Mouse (Mus musculus): ENCODE data around the gene Slc16a4. TPM values are rescaled to one million over a fixed set of nuclear protein-coding genes. Genes with fewer than 3 reads are reported as not detected.
"Not testable (repeated sequence)": the region's sequence is repeated elsewhere in the genome, so short reads cannot be mapped to it uniquely, and the experiment has no call there.

Slc16a4 gene
- total RNA-seq, 1 experiment from 2014 or later = not detected

GRCm38 (mm10) chr3:107278479-107279269 is 12.4 kb upstream of the Slc16a4 start, which contains the start of gene Lamtor5:
Gene Lamtor5 (plus strand): TSS chr3:107278858.
- peak; percentile 86 to 91 for ATAC-seq (replicated peaks in 1 of 2; ENCODE audit: insufficient read depth in 1 of 2, low FRiP score in 2 of 2, low TSS enrichment in 1 of 2, low read depth in 1 of 2, poor library complexity in 2 of 2, severe bottlenecking in 2 of 2)

- no peak for ATAC-seq (replicated peaks in 1 of 2; ENCODE audit: insufficient read depth in 1 of 2, low FRiP score in 2 of 2, low TSS enrichment in 1 of 2, low read depth in 1 of 2, poor library complexity in 2 of 2, severe bottlenecking in 2 of 2)
Measured at GRCm38 (mm10) chr3:107286123-107286522, 4.9 kb upstream of the Slc16a4 start.

- no peak for ATAC-seq (replicated peaks in 1 of 2; ENCODE audit: insufficient read depth in 1 of 2, low FRiP score in 2 of 2, low TSS enrichment in 1 of 2, low read depth in 1 of 2, poor library complexity in 2 of 2, severe bottlenecking in 2 of 2)
Measured at GRCm38 (mm10) chr3:107287346-107287745, 3.7 kb upstream of the Slc16a4 start.

- no peak for ATAC-seq (replicated peaks in 1 of 2; ENCODE audit: insufficient read depth in 1 of 2, low FRiP score in 2 of 2, low TSS enrichment in 1 of 2, low read depth in 1 of 2, poor library complexity in 2 of 2, severe bottlenecking in 2 of 2)
Measured at GRCm38 (mm10) chr3:107295672-107296360, 4.8 kb downstream of the Slc16a4 start.

GRCm38 (mm10) chr3:107296917-107297316 is 5.9 kb downstream of the Slc16a4 start:
- not testable (repeated sequence) for ATAC-seq (replicated peaks in 1 of 2; ENCODE audit: insufficient read depth in 1 of 2, low FRiP score in 2 of 2, low TSS enrichment in 1 of 2, low read depth in 1 of 2, poor library complexity in 2 of 2, severe bottlenecking in 2 of 2)

- no peak for ATAC-seq (replicated peaks in 1 of 2; ENCODE audit: insufficient read depth in 1 of 2, low FRiP score in 2 of 2, low TSS enrichment in 1 of 2, low read depth in 1 of 2, poor library complexity in 2 of 2, severe bottlenecking in 2 of 2)
Measured at GRCm38 (mm10) chr3:107317338-107317737, 26.3 kb downstream of the Slc16a4 start.

GRCm38 (mm10) chr3:107321141-107321540 is 30.1 kb downstream of the Slc16a4 start:
- ATAC-seq (replicated peaks in 1 of 2; ENCODE audit: insufficient read depth in 1 of 2, low FRiP score in 2 of 2, low TSS enrichment in 1 of 2, low read depth in 1 of 2, poor library complexity in 2 of 2, severe bottlenecking in 2 of 2) = no peak

- ATAC-seq (replicated peaks in 1 of 2; ENCODE audit: insufficient read depth in 1 of 2, low FRiP score in 2 of 2, low TSS enrichment in 1 of 2, low read depth in 1 of 2, poor library complexity in 2 of 2, severe bottlenecking in 2 of 2) = no peak
Measured at GRCm38 (mm10) chr3:107321776-107322175, 30.7 kb downstream of the Slc16a4 start.

- no peak for ATAC-seq (replicated peaks in 1 of 2; ENCODE audit: insufficient read depth in 1 of 2, low FRiP score in 2 of 2, low TSS enrichment in 1 of 2, low read depth in 1 of 2, poor library complexity in 2 of 2, severe bottlenecking in 2 of 2)
Measured at GRCm38 (mm10) chr3:107326442-107326841, 35.4 kb downstream of the Slc16a4 start.

GRCm38 (mm10) chr3:107330503-107331424 is 39.7 kb downstream of the Slc16a4 start:
- no peak for ATAC-seq (replicated peaks in 1 of 2; ENCODE audit: insufficient read depth in 1 of 2, low FRiP score in 2 of 2, low TSS enrichment in 1 of 2, low read depth in 1 of 2, poor library complexity in 2 of 2, severe bottlenecking in 2 of 2)

GRCm38 (mm10) chr3:107331746-107332126 is 40.7 kb downstream of the Slc16a4 start:
- no peak for ATAC-seq (replicated peaks in 1 of 2; ENCODE audit: insufficient read depth in 1 of 2, low FRiP score in 2 of 2, low TSS enrichment in 1 of 2, low read depth in 1 of 2, poor library complexity in 2 of 2, severe bottlenecking in 2 of 2)

- no peak for ATAC-seq (replicated peaks in 1 of 2; ENCODE audit: insufficient read depth in 1 of 2, low FRiP score in 2 of 2, low TSS enrichment in 1 of 2, low read depth in 1 of 2, poor library complexity in 2 of 2, severe bottlenecking in 2 of 2)
Measured at GRCm38 (mm10) chr3:107332127-107332959, 41.3 kb downstream of the Slc16a4 start.

GRCm38 (mm10) chr3:107332960-107333380 is 41.9 kb downstream of the Slc16a4 start:
- ATAC-seq (replicated peaks in 1 of 2; ENCODE audit: insufficient read depth in 1 of 2, low FRiP score in 2 of 2, low TSS enrichment in 1 of 2, low read depth in 1 of 2, poor library complexity in 2 of 2, severe bottlenecking in 2 of 2) = peak; percentile 91 to 92

- peak; percentile 83 to 84 for ATAC-seq (replicated peaks in 1 of 2; ENCODE audit: insufficient read depth in 1 of 2, low FRiP score in 2 of 2, low TSS enrichment in 1 of 2, low read depth in 1 of 2, poor library complexity in 2 of 2, severe bottlenecking in 2 of 2)
Measured at GRCm38 (mm10) chr3:107333381-107334201, 42.6 kb downstream of the Slc16a4 start, which contains the start of gene Rbm15. Gene Rbm15 (minus strand): TSS chr3:107333673.

- ATAC-seq (replicated peaks in 1 of 2; ENCODE audit: insufficient read depth in 1 of 2, low FRiP score in 2 of 2, low TSS enrichment in 1 of 2, low read depth in 1 of 2, poor library complexity in 2 of 2, severe bottlenecking in 2 of 2) = no peak
Measured at GRCm38 (mm10) chr3:107334202-107334934, 43.3 kb downstream of the Slc16a4 start.

Data from hematopoietic stem cell, adult 5-6 weeks (primary cell).